Mouse (Mus musculus): ENCODE measurements at regions not wholly inside any gene's neighbourhood (a gene's known extent, or its start where the extent isn't known, plus 50 kb on each side); places are given as distances from the start of the nearest gene placed in this dataset.

DNA sequence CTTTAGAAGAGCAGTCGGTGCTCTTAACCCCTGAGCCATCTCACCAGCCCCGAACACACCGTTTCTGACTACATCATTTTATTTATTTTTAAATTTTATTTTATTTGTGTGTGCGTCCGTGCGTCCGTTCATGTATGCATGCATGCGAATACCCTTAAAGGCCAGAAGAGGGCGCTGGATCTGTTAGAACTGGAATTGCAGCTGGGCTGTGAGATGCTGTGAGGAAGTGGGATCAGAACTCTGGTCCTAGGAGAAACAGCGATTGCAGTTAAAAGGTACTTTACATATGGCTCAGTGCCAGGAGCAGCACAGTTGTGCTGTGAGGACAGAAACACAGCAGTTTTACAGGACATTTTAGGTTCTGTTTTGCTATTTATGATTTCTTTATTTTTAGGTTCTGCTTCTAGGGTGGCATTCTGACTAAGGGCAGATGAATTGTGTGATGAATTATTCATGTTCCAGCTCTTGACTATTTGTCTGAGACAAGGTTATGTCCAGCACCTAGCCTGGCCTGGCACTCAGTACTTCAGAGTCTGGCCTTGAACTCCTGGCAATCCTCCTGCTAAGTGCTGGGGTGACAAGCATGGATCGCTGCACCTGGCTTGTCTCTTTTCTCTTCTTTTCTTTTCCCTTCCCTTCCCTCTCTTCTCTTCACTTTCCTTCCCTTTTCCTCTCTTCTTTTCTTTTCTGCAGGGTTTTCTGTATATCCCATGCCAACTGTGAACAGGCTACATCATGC, 71.0 kb upstream of the Dhx40 start:
- Histone ChIP-seq H3K9ac (ENCODE audit: control insufficient read depth, low read depth, low read length, poor library complexity, severe bottlenecking) (no peak overlapping the region), H3K4me1 (ENCODE audit: control insufficient read depth in 1 of 2, insufficient read depth in 2 of 2, low read length in 2 of 2) (peaks cover 2 to 6% of the 10 kb centered on the region in 2 experiments), H3K27me3 (ENCODE audit: control insufficient read depth in 1 of 2, insufficient read depth in 2 of 2, low read length in 2 of 2) (no peaks in the 10 kb centered on the region; a peak in 1 of 4 replicates), H3K36me3 (ENCODE audit: control insufficient read depth in 1 of 2, insufficient read depth in 2 of 2, low read length in 2 of 2) (peaks cover 0 to 3% of the 10 kb centered on the region in 2 experiments; a peak in 2 of 4 replicates), H3K9me3 (replicated peaks; ENCODE audit: insufficient read depth, low read length) (no peaks in the 10 kb centered on the region), H3K27ac (ENCODE audit: control insufficient read depth, low read depth, low read length) (no peak overlapping the region), H3K79me2 (ENCODE audit: control insufficient read depth, insufficient read depth, low read length, poor library complexity) (no peaks in the 10 kb centered on the region), H3K4me3 (ENCODE audit: control insufficient read depth in 1 of 2, insufficient read depth in 1 of 2, low read depth in 2 of 2, low read length in 2 of 2) (no peak overlapping the region)
- DNase-seq (ENCODE audit: low read depth, low spot score): peak; percentile 64
- TF ChIP-seq SIN3A (IDR thresholded peaks at IDR 0.05; ENCODE audit: low read length) (no peak), RAD21 (IDR thresholded peaks at IDR 0.05; ENCODE audit: low read depth, low read length) (peak; percentile 31), EP300 (IDR thresholded peaks at IDR 0.05; ENCODE audit: low read depth in 1 of 2, low read length in 2 of 2) (no peak), SMC3 (IDR thresholded peaks at IDR 0.05; ENCODE audit: low read depth, low read length) (peak; percentile 58), ZNF384 (IDR thresholded peaks at IDR 0.05; ENCODE audit: low read depth, low read length) (no peak), HCFC1 (IDR thresholded peaks at IDR 0.05; ENCODE audit: low read depth, low read length) (no peak), MAZ (IDR thresholded peaks at IDR 0.05; ENCODE audit: low read depth, low read length) (no peak), CTCF (IDR thresholded peaks at IDR 0.05 in 2 of 3, conservative IDR thresholded peaks at IDR 0.05 in 1 of 3; ENCODE audit: control insufficient read depth in 1 of 3, insufficient read depth in 1 of 3, low read depth in 2 of 3, low read length in 3 of 3, poor library complexity in 1 of 3, severe bottlenecking in 1 of 3) (peak; percentile 53 to 59 (median 59)), MAFK (IDR thresholded peaks at IDR 0.05; ENCODE audit: borderline replicate concordance, low read depth, low read length) (no peak), MYB (IDR thresholded peaks at IDR 0.05; ENCODE audit: low read depth, low read length) (no peak), RCOR1 (IDR thresholded peaks at IDR 0.05; ENCODE audit: low read depth, low read length) (no peak), MEF2A (IDR thresholded peaks at IDR 0.05; ENCODE audit: extremely low read depth, insufficient replicate concordance, low read depth, low read length, poor library complexity, severe bottlenecking) (no peak), ZC3H11A (IDR thresholded peaks at IDR 0.05; ENCODE audit: low read depth, low read length) (peak; percentile 31; the same call in 1 of the 2 replicates)

DNA sequence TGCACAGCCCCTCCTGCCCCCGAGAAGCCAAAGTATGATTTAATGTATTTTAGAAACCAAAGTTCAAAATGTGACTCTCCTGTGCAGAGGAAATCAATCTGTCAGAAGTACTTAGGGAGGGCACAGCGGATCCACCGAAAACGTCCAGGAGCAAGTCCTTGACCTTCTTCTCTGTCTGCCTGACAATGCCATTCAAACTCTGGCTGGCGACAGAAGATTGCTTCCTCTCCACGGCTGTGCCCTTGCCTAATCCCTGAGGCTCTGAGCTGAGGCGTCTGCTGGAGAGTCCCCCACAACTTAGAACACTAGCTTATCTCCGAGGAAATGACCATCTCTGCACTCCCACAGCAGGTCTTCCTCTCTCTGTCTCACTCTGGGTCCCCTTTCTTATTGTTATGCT, 69.0 kb upstream of the Dhx40 start:
- Histone ChIP-seq H3K9ac (ENCODE audit: control insufficient read depth, low read depth, low read length, poor library complexity, severe bottlenecking) (no peak overlapping the region), H3K9me3 (replicated peaks; ENCODE audit: insufficient read depth, low read length) (no peaks in the 10 kb centered on the region), H3K27ac (ENCODE audit: control insufficient read depth, low read depth, low read length) (no peak overlapping the region), H3K36me3 (ENCODE audit: control insufficient read depth in 1 of 2, insufficient read depth in 2 of 2, low read length in 2 of 2) (peaks cover 0 to 22% of the 10 kb centered on the region in 2 experiments; a peak in 2 of 4 replicates), H3K27me3 (ENCODE audit: control insufficient read depth in 1 of 2, insufficient read depth in 2 of 2, low read length in 2 of 2) (no peaks in the 10 kb centered on the region; a peak in 1 of 4 replicates), H3K79me2 (ENCODE audit: control insufficient read depth, insufficient read depth, low read length, poor library complexity) (no peaks in the 10 kb centered on the region), H3K4me3 (ENCODE audit: control insufficient read depth in 1 of 2, insufficient read depth in 1 of 2, low read depth in 2 of 2, low read length in 2 of 2) (no peak overlapping the region), H3K4me1 (ENCODE audit: control insufficient read depth in 1 of 2, insufficient read depth in 2 of 2, low read length in 2 of 2) (peaks cover 20 to 26% of the 10 kb centered on the region in 2 experiments)
- no peak for DNase-seq (ENCODE audit: low read depth, low spot score)
- TF ChIP-seq TCF12 (IDR thresholded peaks at IDR 0.05; ENCODE audit: low read depth, low read length) (no peak), MXI1 (IDR thresholded peaks at IDR 0.05; ENCODE audit: low read depth, low read length) (no peak), JUND (IDR thresholded peaks at IDR 0.05; ENCODE audit: low read depth, low read length) (no peak), BHLHE40 (IDR thresholded peaks at IDR 0.05; ENCODE audit: borderline replicate concordance, low read depth, low read length) (no peak), MYC (IDR thresholded peaks at IDR 0.05; ENCODE audit: low read depth, low read length) (no peak), CTCF (IDR thresholded peaks at IDR 0.05 in 2 of 3, conservative IDR thresholded peaks at IDR 0.05 in 1 of 3; ENCODE audit: control insufficient read depth in 1 of 3, insufficient read depth in 1 of 3, low read depth in 2 of 3, low read length in 3 of 3, poor library complexity in 1 of 3, severe bottlenecking in 1 of 3) (no peak), UBTF (IDR thresholded peaks at IDR 0.05; ENCODE audit: borderline replicate concordance, insufficient read depth, low read depth, low read length) (no peak), NRF1 (IDR thresholded peaks at IDR 0.05; ENCODE audit: insufficient read depth, low read depth, low read length, poor library complexity, severe bottlenecking) (no peak), ELF1 (IDR thresholded peaks at IDR 0.05; ENCODE audit: low read depth, low read length) (no peak), MYB (IDR thresholded peaks at IDR 0.05; ENCODE audit: low read depth, low read length) (no peak), USF2 (IDR thresholded peaks at IDR 0.05; ENCODE audit: borderline replicate concordance in 1 of 2, insufficient read depth in 1 of 2, low read depth in 1 of 2, low read length in 2 of 2) (no peak), EP300 (IDR thresholded peaks at IDR 0.05; ENCODE audit: low read depth in 1 of 2, low read length in 2 of 2) (no peak), MAX (IDR thresholded peaks at IDR 0.05; ENCODE audit: low read length) (no peak), E2F4 (IDR thresholded peaks at IDR 0.05; ENCODE audit: borderline replicate concordance, low read depth, low read length) (no peak), KAT2A (conservative IDR thresholded peaks at IDR 0.05; ENCODE audit: low read depth, low read length) (no peak), ZNF384 (IDR thresholded peaks at IDR 0.05; ENCODE audit: low read depth, low read length) (no peak)

Data from MEL (cell line).